Mouse (Mus musculus): ENCODE results near the gene 1810049J17Rik.

Gene 1810049J17Rik

GRCm38 (mm10) chr15:12310676-12311075 lies 11.0 kb downstream of the 1810049J17Rik start:
- DNase-seq (ENCODE audit: low read depth, low spot score): no peak

DNA sequence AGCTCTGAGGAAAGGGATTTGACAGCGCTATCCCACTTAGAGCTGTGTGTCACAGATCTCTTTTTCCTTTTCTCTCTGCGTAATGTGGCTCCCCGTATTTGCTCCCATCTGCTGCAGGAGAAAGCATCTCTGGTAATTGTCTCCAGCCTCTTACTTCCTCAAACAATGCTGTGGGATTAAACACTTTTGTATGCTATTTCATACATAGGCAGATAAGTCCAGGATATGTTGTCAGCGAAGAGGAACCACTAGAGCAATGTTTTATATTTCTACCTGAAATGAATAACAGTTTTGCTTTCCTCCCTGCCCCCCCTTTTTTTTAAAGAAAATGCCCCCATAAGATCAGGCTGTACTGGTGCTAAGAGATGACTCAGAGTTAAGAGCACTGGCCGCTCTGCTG lies 13.2 kb downstream of the 1810049J17Rik start:
- no peak for DNase-seq (ENCODE audit: low read depth, low spot score)

- DNase-seq (ENCODE audit: low read depth, low spot score): no peak
These were observed 14.6 kb downstream of the 1810049J17Rik start for GRCm38 (mm10) chr15:12307114-12307513.

GRCm38 (mm10) chr15:12306188-12307071 lies 15.3 kb downstream of the 1810049J17Rik start:
- DNase-seq (ENCODE audit: low read depth, low spot score): no peak

GRCm38 (mm10) chr15:12301771-12302170 lies 19.9 kb downstream of the 1810049J17Rik start:
- peak; percentile 21 for DNase-seq (ENCODE audit: low read depth, low spot score)

DNA sequence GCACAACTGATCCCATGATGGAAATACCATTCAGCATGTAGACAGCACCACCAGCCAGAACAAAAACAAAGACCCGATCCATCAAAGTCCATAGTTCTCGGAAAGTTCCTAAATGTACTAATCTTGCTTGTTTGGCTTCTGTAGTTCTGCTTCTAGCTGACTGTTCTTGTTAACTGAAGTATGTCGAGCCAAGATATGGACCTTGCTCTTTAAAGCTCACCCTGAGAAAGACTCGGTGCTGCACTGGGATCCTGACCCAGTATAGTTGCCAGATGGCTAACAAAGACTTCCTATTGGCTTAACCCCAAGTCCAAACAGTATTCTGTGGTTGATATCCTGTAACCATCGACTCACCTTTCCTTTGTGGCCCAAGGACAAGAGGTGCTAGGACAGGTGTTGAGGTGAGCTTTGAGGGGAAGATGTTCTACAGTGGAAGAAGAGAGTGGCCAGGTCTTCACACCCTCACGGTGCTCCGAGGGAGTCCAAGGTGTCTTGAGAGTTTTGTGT lies 23.4 kb downstream of the 1810049J17Rik start:
- DNase-seq (ENCODE audit: low read depth, low spot score): no peak

GRCm38 (mm10) chr15:12296228-12296627 lies 25.5 kb downstream of the 1810049J17Rik start:
- DNase-seq (ENCODE audit: low read depth, low spot score): no peak

- DNase-seq (ENCODE audit: low read depth, low spot score): no peak
These were observed 29.9 kb downstream of the 1810049J17Rik start for GRCm38 (mm10) chr15:12291757-12292156.

- no peak for DNase-seq (ENCODE audit: low read depth, low spot score)
These were observed 31.4 kb downstream of the 1810049J17Rik start for GRCm38 (mm10) chr15:12290330-12290729.

- DNase-seq (ENCODE audit: low read depth, low spot score): no peak
These were observed 36.2 kb downstream of the 1810049J17Rik start for GRCm38 (mm10) chr15:12285535-12285809.

- no peak for DNase-seq (ENCODE audit: low read depth, low spot score)
These were observed 36.7 kb downstream of the 1810049J17Rik start for GRCm38 (mm10) chr15:12284794-12285534.

GRCm38 (mm10) chr15:12279816-12280215 lies 41.9 kb downstream of the 1810049J17Rik start:
- no peak for DNase-seq (ENCODE audit: low read depth, low spot score)

DNA sequence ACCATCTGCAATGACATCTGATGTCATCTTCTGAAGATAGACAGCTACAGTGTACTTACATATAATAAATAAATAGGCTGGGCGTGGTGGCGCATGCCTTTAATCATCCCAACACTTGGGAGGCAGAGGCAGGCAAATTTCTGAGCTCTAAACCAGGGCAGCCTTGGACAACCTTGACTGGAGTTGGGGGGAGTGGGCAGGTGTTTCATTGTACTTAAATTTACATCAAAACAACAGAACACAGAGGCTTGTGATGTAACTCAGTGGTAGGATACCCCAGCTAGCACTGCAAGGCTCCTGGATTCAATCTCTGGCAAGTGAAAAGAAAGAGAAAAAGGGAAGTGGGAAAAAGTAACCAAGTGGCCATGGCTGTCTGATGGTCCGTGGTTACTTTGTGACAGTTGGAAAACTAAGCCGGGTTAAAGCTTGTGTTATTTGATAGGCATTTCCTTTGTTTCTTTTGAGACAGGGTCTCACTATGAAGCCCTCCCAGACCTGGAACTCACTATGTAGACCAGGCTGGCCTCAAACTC lies 46.5 kb downstream of the 1810049J17Rik start:
- DNase-seq (ENCODE audit: low read depth, low spot score): peak; percentile 74

DNA sequence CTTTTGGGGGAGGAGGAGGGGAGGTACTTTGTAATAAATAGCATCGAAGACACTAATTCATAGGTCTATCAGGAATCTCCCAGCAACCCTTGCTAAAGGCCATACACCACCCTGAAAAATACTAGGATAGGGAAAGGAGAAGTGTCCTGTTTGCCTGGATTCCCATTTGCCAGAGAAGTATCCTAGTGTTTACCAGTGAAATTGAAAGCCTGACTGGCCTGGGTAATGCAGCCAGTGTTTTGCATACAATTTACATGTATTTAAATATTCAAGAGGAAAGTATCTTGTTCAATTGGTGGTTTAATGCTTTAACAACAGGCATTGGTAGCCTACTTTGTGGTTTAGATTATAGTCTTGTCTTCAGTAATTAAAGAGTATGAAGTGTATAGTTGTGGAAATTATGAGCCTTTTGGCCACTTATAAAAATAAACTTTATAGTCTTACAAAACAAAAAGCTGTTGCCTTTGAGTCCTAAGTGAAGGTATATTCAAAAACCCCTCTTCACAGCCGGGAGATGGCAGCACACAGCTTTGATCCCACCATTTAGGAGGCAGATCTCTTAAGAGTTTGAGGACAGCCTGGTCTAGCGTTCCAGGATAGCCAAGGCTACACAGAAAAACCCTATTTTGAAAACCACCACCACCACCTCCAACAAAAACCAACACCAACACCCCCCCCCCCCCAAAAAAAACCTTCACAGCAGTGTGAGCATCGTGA lies 47.5 kb downstream of the 1810049J17Rik start:
- peak; percentile 63 for DNase-seq (ENCODE audit: low read depth, low spot score)

- DNase-seq (ENCODE audit: low read depth, low spot score): no peak
These were observed 48.2 kb downstream of the 1810049J17Rik start for GRCm38 (mm10) chr15:12273325-12274052.
